Mouse (Mus musculus) heart, embryonic 13.5 days (tissue): Measurements from ENCODE around the gene Pmm2. TPM values are rescaled to one million over a fixed set of nuclear protein-coding genes. Genes with fewer than 3 reads are reported as not detected.

Source experiments
- ATAC-seq: fragments of 200-750 bp; cut with Nextera tagmentation; 2 replicates; pipeline ENCODE4 v1.8.0; 2017; ENCODE audit warnings: moderate TSS enrichment; ENCODE audit not compliant: insufficient number of reproducible peaks, low FRiP score, low TSS enrichment; ENCODE audit errors: extremely low read depth
- H3K27ac ChIP-seq: fragments of 300-500 bp; sonication (generic); replicated peaks from 2 replicates; pipeline ENCODE4 v1.5.1; 2015; ENCODE audit warnings: moderate library complexity, mild to moderate bottlenecking, inconsistent platforms
- H3K27me3 ChIP-seq: fragments of 300-500 bp; sonication (generic); replicated peaks from 2 replicates; pipeline ENCODE4 v1.6.1; 2015; ENCODE audit warnings: mild to moderate bottlenecking, inconsistent platforms
- H3K36me3 ChIP-seq: fragments of 300-500 bp; sonication (generic); 2 replicates; pipeline ENCODE4 v1.6.1; 2015; ENCODE audit warnings: mild to moderate bottlenecking, inconsistent platforms
- H3K4me1 ChIP-seq: fragments of 300-500 bp; sonication (generic); 2 replicates; pipeline ENCODE4 v1.6.1; 2015; ENCODE audit warnings: inconsistent platforms
- H3K4me2 ChIP-seq: fragments of 300-500 bp; sonication (generic); 2 replicates; pipeline ENCODE4 v1.6.1; 2015; ENCODE audit warnings: inconsistent platforms, mild to moderate bottlenecking, moderate library complexity
- H3K4me3 ChIP-seq: fragments of 300-500 bp; sonication (generic); 2 replicates; pipeline ENCODE4 v1.5.1; 2015; ENCODE audit warnings: moderate library complexity, mild to moderate bottlenecking, inconsistent platforms
- H3K9ac ChIP-seq: fragments of 300-500 bp; sonication (generic); 2 replicates; pipeline ENCODE4 v1.6.1; 2015; ENCODE audit warnings: inconsistent platforms, mild to moderate bottlenecking, moderate library complexity
- H3K9me3 ChIP-seq: fragments of 300-500 bp; sonication (generic); 2 replicates; pipeline ENCODE4 v1.6.1; 2016; ENCODE audit warnings: inconsistent platforms
- WGBS: fragments of 180-500 bp; shearing (Covaris S2); methylation state at CpG from one replicate; pipeline ENCODE4 v1.1.7; 2015; ENCODE audit warnings: mixed read lengths; 5-methylcytosine and 5-hydroxymethylcytosine counted together
- polyA plus RNA-seq: library from polyadenylated mRNA; unstranded; fragments of >200 nt; fragmentation: Nextera tagmentation; extraction: Ambion mirVana; gene quantifications from 2 replicates; pipeline ENCODE4 v1.2.1, GENCODE M21; 2015

Gene Pmm2
- polyA plus RNA-seq, 1 experiment from 2014 or later, result 38.1 TPM

DNA sequence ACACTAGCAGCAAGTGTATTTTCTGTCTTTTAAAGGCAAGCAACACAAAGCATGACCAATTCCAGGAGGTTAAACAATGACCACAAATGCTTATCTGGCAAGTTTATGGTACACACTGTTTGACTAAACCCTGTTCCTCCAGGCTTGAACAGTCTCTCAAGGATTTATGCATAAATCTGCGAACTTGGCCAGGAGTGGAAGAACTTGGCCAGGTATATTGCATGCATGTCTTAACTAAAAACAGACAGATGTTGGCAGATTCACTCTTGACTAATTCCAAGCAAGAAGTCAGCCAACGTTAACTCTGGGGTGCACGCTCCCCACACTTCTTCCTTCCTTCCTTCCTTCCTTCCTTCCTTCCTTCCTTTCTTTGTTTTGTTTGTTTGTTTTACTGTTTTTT lies 42.3 kb downstream of the Pmm2 start:
- H3K27me3 ChIP-seq, result no peaks in the 10 kb centered on the region
- no peak for ATAC-seq
- no peaks in the 10 kb centered on the region for H3K9me3 ChIP-seq
- no peak overlapping the region for H3K27ac ChIP-seq
- H3K4me2 ChIP-seq, result no peak overlapping the region
- H3K36me3 ChIP-seq, result 0 out of 2 replicates have a peak, but pooled peaks cover 6% of the 10 kb centered on the region
- no peak overlapping the region for H3K9ac ChIP-seq
- WGBS, result 75% methylated on average over 3 of the region's 3 CpGs
- peaks cover 4% of the 10 kb centered on the region; the same call in 1 of the 2 replicates for H3K4me1 ChIP-seq
- no peak overlapping the region for H3K4me3 ChIP-seq

GRCm38 (mm10) chr16:8680470-8680869 lies 43.0 kb downstream of the Pmm2 start, which contains the start of gene Gm5767:
TSS of gene Gm5767 (plus strand) at chr16:8680770.
- Histone ChIP-seq H3K9me3 (no peaks in the 10 kb centered on the region), H3K4me1 (peaks cover 4% of the 10 kb centered on the region; the same call in 1 of the 2 replicates), H3K4me3 (no peak within 1 kb of the TSS), H3K27ac (no peak within 1 kb of the TSS), H3K4me2 (no peak within 1 kb of the TSS), H3K27me3 (no peaks in the 10 kb centered on the region), H3K36me3 (0 out of 2 replicates have a peak, but pooled peaks cover 6% of the 10 kb centered on the region), H3K9ac (no peak within 1 kb of the TSS)
- 80% methylated on average over 5 of the region's 5 CpGs for WGBS
- ATAC-seq, result no peak

- WGBS, result 55% methylated on average over 4 of the region's 4 CpGs
- no peak overlapping the region for H3K4me2 ChIP-seq
Measured at GRCm38 (mm10) chr16:8685087-8685486, 47.6 kb downstream of the Pmm2 start.

DNA sequence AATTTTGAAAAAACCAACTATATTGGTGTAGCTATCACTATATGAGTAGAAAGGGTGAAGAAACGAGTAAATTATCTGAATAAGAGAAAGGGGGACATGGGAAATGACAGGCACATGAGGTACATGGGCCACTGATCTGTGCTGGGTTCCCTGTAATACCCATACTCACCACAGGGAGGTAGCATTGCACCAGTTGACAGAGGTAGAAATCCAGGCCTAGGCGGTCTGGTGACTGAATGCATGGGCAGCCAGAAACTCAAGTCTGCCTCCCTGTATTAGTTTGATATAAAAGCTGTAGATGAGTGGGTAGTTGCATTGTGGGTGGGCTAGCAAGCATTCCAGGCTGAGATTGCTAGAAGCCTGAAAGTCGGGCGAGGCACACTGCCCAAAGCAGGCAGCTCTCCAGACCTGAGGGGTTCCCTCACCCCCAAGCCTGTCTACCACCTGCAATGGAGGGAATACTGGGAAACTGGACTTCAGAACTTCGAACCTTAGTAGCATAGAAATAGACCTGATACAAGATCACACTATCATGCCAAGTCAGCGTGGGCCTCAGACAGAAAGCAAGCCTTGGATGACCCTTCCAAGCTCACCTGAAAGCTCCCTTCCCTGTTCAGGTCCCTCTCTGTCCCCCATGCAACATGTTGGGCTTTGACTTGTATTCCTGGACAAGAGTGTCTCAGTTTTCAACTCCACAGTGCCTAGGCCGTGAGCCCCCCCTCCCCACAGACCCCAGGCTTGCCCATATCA lies 48.8 kb downstream of the Pmm2 start:
- H3K36me3 ChIP-seq, result peaks cover 50% of the 10 kb centered on the region
- H3K9me3 ChIP-seq, result no peaks in the 10 kb centered on the region
- H3K4me3 ChIP-seq, result no peak overlapping the region
- 51% methylated on average over 7 of the region's 7 CpGs for WGBS
- no peak for ATAC-seq
- H3K27me3 ChIP-seq, result no peaks in the 10 kb centered on the region
- H3K4me1 ChIP-seq, result peaks cover 15% of the 10 kb centered on the region
- peak overlapping the region; percentile 24 for H3K9ac ChIP-seq
- peak overlapping the region; percentile 49 for H3K27ac ChIP-seq
- peak overlapping the region; percentile 19; the same call in 1 of the 2 replicates for H3K4me2 ChIP-seq

More at GRCm38 (mm10) chr16:8685087-8685486, 47.6 kb downstream of the Pmm2 start:
- Histone ChIP-seq H3K27me3 (no peaks in the 10 kb centered on the region), H3K9ac (no peak overlapping the region), H3K4me3 (no peak overlapping the region), H3K4me1 (peaks cover 15% of the 10 kb centered on the region), H3K36me3 (peaks cover 38% of the 10 kb centered on the region), H3K27ac (no peak overlapping the region), H3K9me3 (no peaks in the 10 kb centered on the region)
- no peak for ATAC-seq

GRCm38 (mm10) chr16:8686871-8687535 lies 49.5 kb downstream of the Pmm2 start:
- peak overlapping the region; percentile 24 for H3K9ac ChIP-seq
- peak overlapping the region; percentile 19; the same call in 1 of the 2 replicates for H3K4me2 ChIP-seq
- no peaks in the 10 kb centered on the region for H3K27me3 ChIP-seq
- peaks cover 15% of the 10 kb centered on the region for H3K4me1 ChIP-seq
- H3K27ac ChIP-seq, result peak overlapping the region; percentile 49
- no peak overlapping the region for H3K4me3 ChIP-seq
- H3K9me3 ChIP-seq, result no peaks in the 10 kb centered on the region
- peak; percentile 80 for ATAC-seq
- 46% methylated on average over 11 of the region's 11 CpGs for WGBS
- H3K36me3 ChIP-seq, result peaks cover 57% of the 10 kb centered on the region

- H3K4me3 ChIP-seq, result no peak overlapping the region
- peaks cover 15% of the 10 kb centered on the region for H3K4me1 ChIP-seq
- no peak for ATAC-seq
- H3K9me3 ChIP-seq, result no peaks in the 10 kb centered on the region
- H3K9ac ChIP-seq, result peak overlapping the region; percentile 24
- no peaks in the 10 kb centered on the region for H3K27me3 ChIP-seq
- H3K4me2 ChIP-seq, result no peak overlapping the region
- peaks cover 64% of the 10 kb centered on the region for H3K36me3 ChIP-seq
- peak overlapping the region; percentile 49; the same call in 1 of the 2 replicates for H3K27ac ChIP-seq
Measured at GRCm38 (mm10) chr16:8687559-8688112, 50.2 kb downstream of the Pmm2 start.

DNA sequence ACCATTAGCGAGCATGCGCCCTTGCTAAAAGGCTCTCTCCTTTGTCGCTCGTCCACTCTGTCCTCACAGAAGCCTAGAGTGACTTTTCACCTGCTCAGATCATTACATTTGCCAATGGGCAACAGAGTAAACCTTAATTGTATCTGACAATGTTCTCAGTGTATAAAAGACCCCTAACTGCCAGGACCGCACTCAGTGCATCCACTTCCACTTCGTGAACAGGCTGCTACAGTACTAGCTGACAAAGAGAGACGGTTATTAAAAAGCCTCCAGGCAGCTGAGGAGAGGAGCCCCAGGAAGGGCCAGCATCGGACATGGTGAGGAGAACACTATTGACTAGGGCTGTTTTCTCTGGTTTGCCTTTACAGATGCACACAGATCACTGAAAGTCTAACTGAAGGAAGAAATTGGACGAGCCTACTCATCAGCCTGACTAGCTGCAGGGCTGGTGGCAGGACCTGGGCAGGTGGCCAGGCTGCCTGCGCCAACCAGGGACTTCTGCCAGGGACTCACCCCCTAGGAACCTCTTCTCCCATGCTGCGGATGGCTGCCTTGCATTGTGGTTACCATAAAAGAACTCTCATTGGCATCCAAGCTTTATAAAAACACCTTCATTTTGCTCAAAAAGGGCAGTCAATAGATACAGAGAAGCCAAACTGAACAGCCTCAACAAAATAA lies 52.6 kb downstream of the Pmm2 start:
- H3K4me1 ChIP-seq, result peaks cover 15% of the 10 kb centered on the region
- WGBS, result 91% methylated on average over 11 of the region's 11 CpGs
- H3K36me3 ChIP-seq, result peaks cover 81% of the 10 kb centered on the region
- no peak overlapping the region for H3K27ac ChIP-seq
- no peak overlapping the region for H3K4me3 ChIP-seq
- ATAC-seq, result no peak
- H3K4me2 ChIP-seq, result no peak overlapping the region
- H3K9me3 ChIP-seq, result no peaks in the 10 kb centered on the region
- H3K27me3 ChIP-seq, result no peaks in the 10 kb centered on the region
- no peak overlapping the region for H3K9ac ChIP-seq

- peaks cover 88% of the 10 kb centered on the region for H3K36me3 ChIP-seq
- no peak for ATAC-seq
- no peak overlapping the region for H3K4me3 ChIP-seq
- H3K27ac ChIP-seq, result no peak overlapping the region
- no peaks in the 10 kb centered on the region for H3K9me3 ChIP-seq
- H3K27me3 ChIP-seq, result no peaks in the 10 kb centered on the region
- H3K4me1 ChIP-seq, result peaks cover 15% of the 10 kb centered on the region
- no peak overlapping the region for H3K4me2 ChIP-seq
- WGBS, result 89% methylated on average over 7 of the region's 7 CpGs
- H3K9ac ChIP-seq, result no peak overlapping the region
Measured at GRCm38 (mm10) chr16:8691206-8691605, 53.7 kb downstream of the Pmm2 start.

DNA sequence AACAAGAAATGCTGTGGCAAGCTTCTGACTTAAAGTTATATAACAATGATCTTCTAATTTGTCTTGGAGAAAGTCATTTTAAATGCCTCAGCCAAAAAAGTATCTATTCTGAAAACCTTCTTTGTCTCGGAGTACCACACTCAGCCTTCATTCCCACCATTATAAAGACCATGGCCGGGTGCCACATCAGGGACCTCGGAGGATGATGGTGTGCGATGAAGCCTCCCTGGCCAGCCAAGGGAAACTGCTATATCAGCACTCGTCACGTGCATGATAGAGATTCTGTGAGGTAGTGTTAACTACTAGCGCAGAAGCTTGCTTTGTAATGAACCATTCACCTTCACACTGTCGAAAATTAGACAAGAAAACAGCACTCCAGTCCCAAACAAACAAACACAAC lies 62.1 kb downstream of the Pmm2 start:
- H3K36me3 ChIP-seq, result peaks cover 99% of the 10 kb centered on the region
- H3K27me3 ChIP-seq, result no peaks in the 10 kb centered on the region
- no peak overlapping the region for H3K9ac ChIP-seq
- H3K4me2 ChIP-seq, result no peak overlapping the region
- H3K9me3 ChIP-seq, result no peaks in the 10 kb centered on the region
- H3K27ac ChIP-seq, result no peak overlapping the region
- H3K4me1 ChIP-seq, result no peaks in the 10 kb centered on the region
- H3K4me3 ChIP-seq, result no peak overlapping the region
- ATAC-seq, result no peak
- 85% methylated on average over 8 of the region's 8 CpGs for WGBS

DNA sequence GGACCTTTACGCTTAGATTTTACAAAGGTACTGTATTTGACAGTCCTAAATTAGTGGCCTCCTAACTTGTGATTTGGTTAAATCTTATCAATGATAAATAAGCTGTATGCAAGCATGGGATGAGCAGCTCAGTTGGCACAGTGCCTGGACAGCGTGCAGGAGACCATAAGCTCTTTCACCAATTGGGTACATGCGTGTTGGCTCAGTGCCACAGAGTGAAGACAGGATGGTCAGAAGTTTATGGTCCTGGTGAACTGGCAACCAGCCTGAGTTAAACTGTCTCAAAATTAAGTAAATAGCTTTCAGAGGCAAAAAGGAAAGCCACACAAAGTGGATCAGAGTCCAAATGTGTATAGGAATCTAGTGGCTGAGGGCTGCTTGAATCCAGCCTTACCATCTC lies 63.1 kb downstream of the Pmm2 start:
- H3K4me1 ChIP-seq, result no peaks in the 10 kb centered on the region
- H3K27me3 ChIP-seq, result no peaks in the 10 kb centered on the region
- peaks cover 98% of the 10 kb centered on the region for H3K36me3 ChIP-seq
- H3K9ac ChIP-seq, result no peak overlapping the region
- H3K27ac ChIP-seq, result no peak overlapping the region
- ATAC-seq, result no peak
- no peak overlapping the region for H3K4me2 ChIP-seq
- H3K9me3 ChIP-seq, result no peaks in the 10 kb centered on the region
- WGBS, result 77% methylated on average over 3 of the region's 3 CpGs
- H3K4me3 ChIP-seq, result no peak overlapping the region

DNA sequence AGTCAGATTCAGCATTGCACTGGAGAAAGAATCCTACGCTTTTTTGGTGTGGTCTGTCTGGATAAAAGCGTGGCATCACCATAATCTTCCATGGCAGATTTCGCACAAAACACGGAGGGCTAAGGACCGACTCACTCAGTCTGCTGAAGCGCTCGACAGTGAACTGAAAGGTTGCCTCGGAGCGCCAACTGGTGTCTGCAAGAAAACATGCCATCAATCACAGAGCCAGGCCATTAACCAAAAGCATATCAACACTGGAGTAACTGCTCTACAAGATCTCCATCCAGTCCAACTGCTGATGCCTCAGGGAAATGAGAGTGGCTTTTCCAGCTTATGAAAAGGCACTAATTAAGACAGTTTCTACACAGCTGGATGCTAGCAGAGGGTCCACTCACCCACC lies 74.5 kb downstream of the Pmm2 start:
- H3K36me3 ChIP-seq, result peaks cover 94% of the 10 kb centered on the region
- no peaks in the 10 kb centered on the region for H3K27me3 ChIP-seq
- no peak overlapping the region for H3K27ac ChIP-seq
- ATAC-seq, result no peak
- peaks cover 21% of the 10 kb centered on the region for H3K4me1 ChIP-seq
- H3K9me3 ChIP-seq, result no peaks in the 10 kb centered on the region
- WGBS, result 86% methylated on average over 9 of the region's 9 CpGs
- no peak overlapping the region for H3K4me3 ChIP-seq
- H3K4me2 ChIP-seq, result no peak overlapping the region
- H3K9ac ChIP-seq, result no peak overlapping the region
